Mouse (Mus musculus): Measurements from ENCODE around the gene Capn5.

Capn5 gene

GRCm38 (mm10) chr7:98176322-98177070, 1.6 kb downstream of the Capn5 start:
- no peak for DNase-seq (ENCODE audit: low spot score)

DNA sequence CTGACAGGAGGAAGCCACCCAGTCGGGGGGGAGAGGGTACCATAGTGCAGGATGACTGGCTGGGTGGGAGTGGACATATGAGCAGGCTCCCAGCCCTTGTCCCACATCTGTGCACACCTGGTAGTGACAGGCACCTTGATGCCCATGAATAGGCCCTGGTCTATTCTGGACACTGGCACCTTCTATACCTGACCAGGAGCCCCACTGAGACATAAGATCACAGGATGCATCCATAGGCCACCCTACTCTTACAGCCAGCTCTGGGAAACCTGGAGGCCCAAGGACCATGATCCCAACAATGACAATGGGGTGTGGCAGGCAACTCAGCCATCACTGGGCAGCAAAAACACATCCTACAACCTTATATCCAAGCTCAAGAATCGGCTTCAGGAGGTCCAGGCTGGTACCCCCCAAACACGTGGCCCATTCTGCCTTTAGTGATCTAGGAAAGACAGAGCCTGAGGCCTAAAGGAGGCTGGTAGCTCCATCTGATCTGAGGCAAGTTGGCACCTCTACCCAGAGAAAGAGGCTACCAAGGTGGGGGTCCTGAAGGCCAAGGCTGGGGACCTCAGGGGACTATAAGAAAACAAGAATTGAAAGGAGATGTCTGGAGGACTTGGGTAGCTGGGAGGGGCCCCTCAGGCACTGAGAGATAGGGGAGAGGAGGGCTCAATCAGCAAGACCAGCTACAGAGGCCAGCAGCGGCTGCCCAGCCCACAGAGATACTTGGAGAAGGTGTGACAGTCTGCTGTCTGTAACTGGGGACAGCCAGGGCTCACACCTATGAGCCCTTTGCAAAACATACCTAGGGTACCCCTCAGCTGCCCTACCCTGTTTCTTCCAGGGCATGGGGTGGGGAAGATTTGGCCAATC, 3.0 kb downstream of the Capn5 start:
- no peak for DNase-seq (ENCODE audit: low spot score)

GRCm38 (mm10) chr7:98173408-98173807, 4.7 kb downstream of the Capn5 start:
- DNase-seq (ENCODE audit: low spot score): no peak

DNA sequence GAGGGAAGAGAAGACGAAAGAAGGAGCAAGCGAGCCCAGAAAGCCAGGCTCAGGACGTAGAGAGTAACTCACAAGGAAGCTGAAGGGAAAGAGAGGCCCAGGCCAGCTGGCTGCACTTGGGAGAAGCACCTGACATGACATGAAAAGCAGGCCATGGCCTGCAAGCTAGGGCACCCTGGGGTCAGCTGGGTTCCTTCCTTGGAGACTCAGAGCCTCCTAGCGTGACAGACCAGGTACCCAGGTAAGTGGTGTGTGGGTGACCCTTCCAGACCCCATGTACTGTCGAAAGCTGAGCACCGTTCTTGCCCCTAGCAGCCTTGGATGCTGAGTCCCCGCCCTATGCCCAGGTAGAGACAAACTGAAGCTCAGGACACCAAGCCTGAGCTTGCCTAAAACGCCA, 5.4 kb downstream of the Capn5 start:
- DNase-seq (ENCODE audit: low spot score): no peak

DNA sequence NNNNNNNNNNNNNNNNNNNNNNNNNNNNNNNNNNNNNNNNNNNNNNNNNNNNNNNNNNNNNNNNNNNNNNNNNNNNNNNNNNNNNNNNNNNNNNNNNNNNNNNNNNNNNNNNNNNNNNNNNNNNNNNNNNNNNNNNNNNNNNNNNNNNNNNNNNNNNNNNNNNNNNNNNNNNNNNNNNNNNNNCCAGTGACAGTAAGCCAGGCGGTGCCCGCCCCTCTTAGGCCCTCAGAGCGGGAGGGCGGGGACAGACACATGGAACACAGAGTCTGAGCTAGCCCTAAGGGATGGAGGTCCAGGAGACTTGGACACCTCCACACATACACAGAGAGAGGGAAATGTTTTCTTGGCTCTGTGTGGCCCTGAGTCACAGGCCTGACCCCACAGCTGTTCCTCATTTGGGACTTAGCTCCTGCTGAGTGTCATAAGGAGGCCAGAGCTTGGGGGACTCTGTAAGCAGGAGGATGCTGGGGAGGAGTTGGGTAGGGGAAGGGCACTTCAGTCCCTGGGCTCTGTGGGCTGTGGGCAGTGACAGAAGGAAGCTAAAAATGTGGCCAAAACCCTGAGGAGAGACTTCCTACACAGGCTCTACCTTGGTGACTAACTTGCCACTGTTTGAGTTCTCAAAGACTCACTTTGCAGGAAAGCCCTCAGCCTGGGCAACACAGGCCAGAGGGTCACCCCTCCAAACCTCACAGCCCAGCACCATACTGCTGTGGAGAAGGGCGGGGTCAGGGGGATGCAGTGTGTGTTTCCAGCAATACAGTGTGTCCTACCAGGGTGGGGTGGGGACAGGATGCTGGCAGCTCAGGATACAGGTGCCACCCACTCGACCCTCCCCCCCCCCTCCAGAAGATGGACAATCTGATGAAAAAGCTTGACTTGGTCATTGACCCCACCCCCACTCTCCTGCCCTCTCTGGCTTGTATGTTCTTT, 6.7 kb downstream of the Capn5 start:
- no peak for DNase-seq (ENCODE audit: low spot score)

GRCm38 (mm10) chr7:98164999-98165528, 13.0 kb downstream of the Capn5 start:
- no peak for DNase-seq (ENCODE audit: low spot score)

GRCm38 (mm10) chr7:98164382-98164998, 13.6 kb downstream of the Capn5 start:
- DNase-seq (ENCODE audit: low spot score): no peak

DNA sequence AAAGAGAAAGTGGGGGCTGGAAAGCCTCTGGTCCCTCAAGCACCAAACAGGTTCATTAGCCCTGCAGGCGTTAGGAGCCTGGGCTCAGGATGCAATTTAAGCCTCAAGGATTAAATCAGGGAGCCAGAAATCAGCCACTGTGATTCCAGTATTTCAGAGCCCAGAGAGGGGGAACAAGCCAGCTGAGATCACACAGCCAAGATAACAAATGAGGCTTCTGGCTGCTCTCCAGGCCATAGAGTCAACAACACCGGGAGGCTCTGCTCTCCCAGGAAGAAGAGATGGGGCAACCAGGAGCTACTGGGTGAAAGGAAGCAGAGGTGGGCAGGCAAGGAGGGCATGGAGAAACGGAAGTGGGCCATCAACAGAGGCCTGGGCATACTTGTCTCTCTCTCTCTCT, 14.4 kb downstream of the Capn5 start:
- DNase-seq (ENCODE audit: low spot score): no peak

GRCm38 (mm10) chr7:98162239-98162638, 15.8 kb downstream of the Capn5 start:
- DNase-seq (ENCODE audit: low spot score): no peak

DNA sequence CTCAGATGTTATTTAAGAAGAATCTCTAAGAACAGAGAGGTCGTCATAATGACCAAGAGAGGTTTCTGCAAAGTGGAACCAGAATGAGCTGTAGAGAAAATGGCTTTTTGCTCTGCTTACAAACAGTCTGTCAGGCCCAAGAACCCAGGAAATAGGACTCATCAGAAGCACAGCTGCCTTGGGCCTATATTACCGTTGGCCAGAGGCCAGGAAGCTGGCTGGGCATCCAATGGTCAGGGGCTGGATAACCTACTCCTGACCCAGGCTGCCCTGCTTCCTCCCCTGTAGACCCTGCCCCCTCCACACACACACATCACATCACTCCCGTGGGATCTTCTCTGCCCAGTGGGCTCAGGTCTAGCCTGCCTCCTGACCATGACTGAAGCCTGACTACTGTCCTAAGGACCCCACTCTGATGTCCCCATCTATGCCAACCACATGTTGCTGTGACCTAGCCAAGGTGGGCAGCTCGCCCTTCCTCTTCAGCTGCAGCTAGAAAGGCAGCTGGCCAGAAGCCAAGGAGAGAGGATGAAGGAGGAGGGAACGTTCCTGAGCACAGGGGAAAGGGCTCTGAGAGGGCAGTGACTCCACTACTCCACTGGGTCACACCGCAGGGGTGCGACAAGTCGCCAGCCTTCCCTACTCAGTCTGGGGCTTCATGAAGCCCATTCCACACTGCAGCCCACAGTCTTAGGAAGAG, 17.9 kb downstream of the Capn5 start:
- no peak for DNase-seq (ENCODE audit: low spot score)

- DNase-seq (ENCODE audit: low spot score): no peak
Measured at GRCm38 (mm10) chr7:98158481-98158880, 19.6 kb downstream of the Capn5 start.

DNA sequence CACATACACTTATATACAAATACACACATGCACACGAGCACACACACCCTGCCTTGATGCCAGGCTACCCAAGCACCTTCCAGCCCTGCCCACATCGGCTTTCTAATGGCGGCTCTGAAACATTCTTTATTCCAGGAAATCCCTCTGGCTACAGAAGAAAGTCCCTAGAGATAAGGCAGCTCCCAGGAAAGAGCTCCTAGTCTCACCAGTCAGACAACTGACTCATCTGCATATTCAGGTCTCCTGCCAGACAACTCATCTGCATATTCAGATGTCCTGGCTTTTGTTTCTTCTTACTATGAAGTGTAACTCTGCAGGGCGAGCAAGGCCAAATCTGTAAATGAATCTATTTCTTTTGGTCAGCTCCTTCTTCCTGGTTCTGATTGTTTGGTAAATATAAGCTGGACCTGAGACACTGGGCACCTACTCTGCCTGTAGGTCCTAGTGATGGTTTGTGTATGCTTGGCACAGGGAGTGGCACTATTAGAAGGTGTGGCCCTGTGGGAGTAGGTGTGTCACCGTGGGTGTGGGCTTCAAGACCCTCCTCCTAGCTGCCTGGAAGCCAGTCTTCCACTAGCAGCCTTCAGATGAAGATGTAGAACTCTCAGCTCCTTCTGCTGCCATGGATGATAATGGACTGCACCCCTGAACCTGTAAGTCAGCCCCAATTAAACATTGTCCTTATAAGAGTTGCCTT, 20.3 kb downstream of the Capn5 start:
- DNase-seq (ENCODE audit: low spot score): no peak

DNA sequence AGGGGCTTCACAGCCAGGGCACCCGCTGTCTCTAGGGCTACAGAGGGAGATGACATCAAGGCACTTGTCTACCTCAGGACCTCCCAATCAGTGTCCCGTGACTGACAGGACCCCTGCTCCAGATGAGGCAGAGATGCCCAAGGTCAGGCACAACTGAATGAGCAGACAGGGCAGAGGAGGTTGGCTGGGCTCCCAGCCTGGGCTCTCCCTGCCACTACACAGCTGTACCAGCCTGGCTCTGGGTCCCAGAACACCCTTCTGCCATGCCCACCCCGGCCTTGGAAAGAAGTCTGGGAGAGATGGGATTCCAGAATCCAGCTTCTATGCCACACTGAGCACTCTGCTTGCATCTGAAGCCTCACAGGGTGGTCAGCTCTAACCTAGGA, 21.8 kb downstream of the Capn5 start:
- peak; percentile 56 for DNase-seq (ENCODE audit: low spot score)

DNA sequence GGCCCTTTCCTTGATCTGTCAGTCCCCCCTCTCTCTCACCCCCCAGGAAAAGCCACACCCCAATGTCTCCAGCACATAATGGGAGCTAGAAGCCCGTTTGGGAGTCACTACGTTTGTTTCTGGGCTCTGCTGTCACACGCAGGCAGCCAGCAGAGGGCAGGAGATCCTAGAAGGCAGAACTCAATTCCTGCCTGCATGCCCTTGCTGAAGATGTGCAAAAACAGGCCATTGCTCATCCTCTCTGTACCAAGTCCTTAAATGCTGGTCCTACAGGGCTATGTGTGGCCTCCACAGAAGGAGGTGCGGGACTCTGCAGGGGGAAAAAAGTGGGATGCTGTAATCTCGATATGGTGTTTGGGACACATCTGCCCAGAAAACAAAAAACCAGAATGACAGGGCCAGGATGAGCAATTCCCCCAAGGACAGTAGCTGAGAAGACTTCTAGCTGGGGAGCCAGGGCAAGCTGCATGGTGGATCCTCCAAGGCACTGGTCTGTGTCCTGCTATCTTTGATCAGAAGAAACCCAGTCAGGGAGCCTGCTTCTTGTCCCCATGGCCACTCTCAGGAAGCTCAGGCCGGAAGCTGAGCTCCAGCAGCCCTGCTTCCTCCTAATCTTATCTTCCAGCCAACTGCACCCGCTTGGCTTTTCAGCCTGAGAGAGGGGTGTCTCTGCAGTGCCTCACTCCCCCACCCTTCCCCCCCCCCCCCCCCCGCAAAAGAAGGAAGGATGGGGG, 22.4 kb downstream of the Capn5 start:
- DNase-seq (ENCODE audit: low spot score): peak; percentile 46

GRCm38 (mm10) chr7:98153892-98154291, 24.2 kb downstream of the Capn5 start:
- no peak for DNase-seq (ENCODE audit: low spot score)

DNA sequence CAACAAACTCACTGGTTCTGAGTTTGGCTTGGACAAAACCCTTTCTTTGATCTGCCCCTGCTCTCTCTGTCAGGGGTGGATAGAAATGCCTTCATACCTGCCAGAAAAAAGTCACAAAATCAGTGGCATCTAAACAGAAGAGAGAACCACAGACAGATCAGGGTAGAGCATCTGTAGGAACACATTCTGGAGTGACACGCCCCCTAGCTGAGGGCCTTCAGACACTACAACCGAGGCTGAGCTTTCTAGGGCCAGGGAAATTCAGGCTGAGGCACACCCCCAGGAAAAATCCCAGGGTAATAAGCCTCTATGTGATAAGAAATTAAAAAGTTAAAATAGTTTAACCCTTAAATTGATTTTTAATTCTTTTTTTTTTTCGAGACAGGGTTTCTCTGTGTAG, 24.7 kb downstream of the Capn5 start:
- no peak for DNase-seq (ENCODE audit: low spot score)

- DNase-seq (ENCODE audit: low spot score): no peak
Measured at GRCm38 (mm10) chr7:98152400-98152799, 25.7 kb downstream of the Capn5 start.

DNA sequence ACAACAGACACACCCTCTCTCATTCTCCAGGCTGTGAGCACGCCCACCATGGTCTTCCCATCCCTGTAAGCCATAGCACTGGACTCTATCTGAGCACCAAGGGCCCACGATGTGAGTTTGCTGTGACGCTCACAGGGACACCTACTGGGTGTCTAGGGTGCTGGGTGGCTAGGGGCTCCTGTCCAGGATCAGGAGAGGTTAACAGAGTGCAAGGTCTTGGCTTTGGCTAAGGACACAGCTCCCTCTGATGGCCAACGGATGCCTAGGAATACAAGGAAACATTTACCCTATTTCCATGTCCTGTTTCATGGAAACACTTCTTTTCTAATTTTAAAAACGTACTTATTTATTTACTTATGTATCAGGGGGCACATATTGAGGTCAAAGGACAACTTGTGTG, 27.5 kb downstream of the Capn5 start:
- DNase-seq (ENCODE audit: low spot score): no peak

DNA sequence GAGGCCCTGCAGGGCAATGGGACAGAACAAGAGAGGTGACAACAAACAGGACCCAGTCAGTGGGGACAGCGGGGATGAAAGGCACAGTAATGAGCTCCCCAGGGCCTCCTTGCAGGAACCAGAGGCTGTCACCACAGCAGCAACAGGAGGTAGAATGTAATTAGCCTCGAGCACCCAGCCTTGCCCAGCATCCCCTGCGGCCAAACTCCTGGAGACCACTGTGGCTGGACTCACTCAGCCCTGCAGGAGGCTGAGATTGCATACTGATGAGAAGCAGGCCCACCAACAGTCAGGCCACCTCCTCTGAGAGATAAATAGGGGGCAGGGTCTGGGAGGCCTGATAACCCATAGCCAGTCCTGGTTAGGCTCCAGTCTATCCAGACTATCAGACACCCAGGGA, 28.3 kb downstream of the Capn5 start:
- DNase-seq (ENCODE audit: low spot score): no peak
